Mouse (Mus musculus): ENCODE results near the gene Selenom.

DNA sequence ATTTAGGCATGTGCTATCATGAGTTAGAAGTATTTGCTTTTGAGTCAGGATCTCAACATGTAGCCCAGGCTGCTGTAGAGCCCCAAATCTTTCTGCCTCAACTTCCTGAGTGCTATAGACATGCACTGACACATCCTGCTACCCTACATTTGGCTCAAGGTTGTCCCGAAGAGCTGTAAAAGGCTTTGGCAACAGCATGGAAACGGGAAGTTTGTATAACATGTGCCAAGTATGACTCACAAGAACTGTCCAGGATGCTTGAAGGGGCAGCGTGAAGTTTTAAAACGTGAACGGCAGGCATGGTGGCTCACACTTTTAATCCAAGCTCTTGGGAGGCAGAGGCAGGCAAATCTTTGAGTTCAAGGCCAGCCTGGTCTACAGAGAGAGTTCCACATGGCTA is 45.7 kb downstream of the Selenom start:
- TF ChIP-seq CTCF (conservative IDR thresholded peaks at IDR 0.05; ENCODE audit: low read length) (no peak), POU5F1 (IDR thresholded peaks at IDR 0.05; ENCODE audit: borderline replicate concordance, low read length) (no peak), NANOG (IDR thresholded peaks at IDR 0.05; ENCODE audit: borderline replicate concordance, low read length) (no peak)

Data from E14TG2a.4 (cell line).